In genomic region chr12:44209141-44209823, GRCm38 (mm10) we compare ENCODE assay signal across 8 mouse cellular contexts. TPM values are rescaled to one million over a fixed set of nuclear protein-coding genes. Genes with fewer than 3 reads are reported as not detected.
DNase-seq lines count a peak whose midpoint lies in the region; ATAC-seq and TF ChIP-seq lines count a peak whose summit lies in the region.

No protein-coding gene starts in this region.

- peak overlapping the region; percentile 90 for H3K27ac ChIP-seq in forebrain, postnatal 0 days (ENCODE audit: low read depth, low read length)
- H3K27ac ChIP-seq in hindbrain, embryonic 15.5 days (replicated peaks): peak overlapping the region; percentile 84

- DNase-seq in frontal cortex, adult 2 months (ENCODE audit: extremely low spot score in 1 of 2, low spot score in 1 of 2): peak; percentile 16 to 38
- DNase-seq in cerebellum, adult 11-12 months: peak; percentile 56
- DNase-seq in forebrain, postnatal 0 days: no peak
- peak; percentile 17 to 47 for DNase-seq in left cerebral cortex, postnatal 10 days (ENCODE audit: extremely low spot score in 1 of 2, low spot score in 2 of 2)
- DNase-seq in splenic B cell, adult 2 months (ENCODE audit: low read depth, low spot score): peak; percentile 64

- H3K9ac ChIP-seq in forebrain, postnatal 0 days: peak overlapping the region; percentile 89
- peak overlapping the region; percentile 77 for H3K9ac ChIP-seq in hindbrain, embryonic 15.5 days

- TF ChIP-seq CTCF in forebrain, postnatal 0 days (IDR thresholded peaks at IDR 0.05; ENCODE audit: low read depth): 0 out of 2 replicates have a peak, but pooled peaks have one; percentile 27

- H3K27me3 ChIP-seq in forebrain, postnatal 0 days (ENCODE audit: insufficient read depth, low read length): no peaks in the 10 kb centered on the region
- H3K27me3 ChIP-seq in hindbrain, embryonic 15.5 days: no peaks in the 10 kb centered on the region
- no peaks in the 10 kb centered on the region for H3K27me3 ChIP-seq in splenic B cell, adult 2 months (ENCODE audit: control insufficient read depth, insufficient read depth, low read length, poor library complexity, severe bottlenecking)

- WGBS in forebrain, postnatal 0 days: 2% methylated on average over 37 of the region's 37 CpGs
- 0% methylated on average over 37 of the region's 37 CpGs for WGBS in hindbrain, embryonic 15.5 days

- ATAC-seq in frontal cortex, adult (ENCODE audit: low TSS enrichment): no peak; the same call in 1 of the 2 replicates
- no peak for ATAC-seq in forebrain, postnatal 0 days
- no peak for ATAC-seq in hindbrain, embryonic 15.5 days (ENCODE audit: low FRiP score, low read depth)
- ATAC-seq in megakaryocyte progenitor cell, adult 5-6 weeks (replicated peaks; ENCODE audit: poor library complexity): peak; percentile 5

- H3K36me3 ChIP-seq in forebrain, postnatal 0 days (ENCODE audit: insufficient read depth): peaks cover 4% of the 10 kb centered on the region
- peaks cover 4% of the 10 kb centered on the region for H3K36me3 ChIP-seq in hindbrain, embryonic 15.5 days
- H3K36me3 ChIP-seq in splenic B cell, adult 2 months (ENCODE audit: control insufficient read depth, insufficient read depth, low read length, poor library complexity, severe bottlenecking): peaks cover 3% of the 10 kb centered on the region; the same call in 1 of the 2 replicates

- H3K4me1 ChIP-seq in forebrain, postnatal 0 days (ENCODE audit: insufficient read depth): 0 out of 2 replicates have a peak, but pooled peaks cover 12% of the 10 kb centered on the region
- peaks cover 20% of the 10 kb centered on the region for H3K4me1 ChIP-seq in hindbrain, embryonic 15.5 days (replicated peaks)

- H3K9me3 ChIP-seq in forebrain, postnatal 0 days (ENCODE audit: low read length): no peaks in the 10 kb centered on the region
- H3K9me3 ChIP-seq in hindbrain, embryonic 15.5 days: no peaks in the 10 kb centered on the region

- peak overlapping the region; percentile 99 for H3K4me3 ChIP-seq in forebrain, postnatal 0 days (ENCODE audit: low read depth, low read length)
- H3K4me3 ChIP-seq in hindbrain, embryonic 15.5 days: peak overlapping the region; percentile 74

- H3K4me2 ChIP-seq in forebrain, postnatal 0 days (ENCODE audit: low read depth): peak overlapping the region; percentile 85
- H3K4me2 ChIP-seq in hindbrain, embryonic 15.5 days: peak overlapping the region; percentile 96

- intact Hi-C loops in left cerebral cortex, postnatal 10 days (cut with DNase I): no loop called here

RNA-seq across cellular contexts. Expression of gene Dnajb9, which starts 0.8 kb away (rescaled TPM):
- 28.5 and 29.1 TPM in 2 replicates for polyA plus RNA-seq in frontal cortex, adult 2 months (2012; rRNA removed)
- 19.9 and 22.0 TPM in 2 replicates for total RNA-seq in forebrain, postnatal 0 days (2014; rRNA removed)
- 33.6 and 36.0 TPM in 2 replicates for polyA plus RNA-seq in forebrain, postnatal 0 days (2015; fragmentation: Nextera tagmentation; extraction: Ambion mirVana)
- polyA plus RNA-seq in hindbrain, embryonic 15.5 days (2015; fragmentation: Nextera tagmentation; extraction: Ambion mirVana): 32.3 and 32.8 TPM in 2 replicates
- 10 to 100 TPM; 29.0 to 30.7 TPM for total RNA-seq in left cerebral cortex, postnatal 10 days (2021)
- total RNA-seq in megakaryocyte progenitor cell, adult 5-6 weeks (2015): 86.3 and 110 TPM in 2 replicates
- 55.5 and 60.6 TPM in 2 replicates for total RNA-seq in megakaryocyte progenitor cell, adult 5-6 weeks (2017)

RNA-seq across cellular contexts. Expression of gene Pnpla8, which starts 11.9 kb away (rescaled TPM):
- polyA plus RNA-seq in frontal cortex, adult 2 months (2012; rRNA removed): 80.9 and 82.7 TPM in 2 replicates
- total RNA-seq in forebrain, postnatal 0 days (2014; rRNA removed): 119 and 122 TPM in 2 replicates
- polyA plus RNA-seq in forebrain, postnatal 0 days (2015; fragmentation: Nextera tagmentation; extraction: Ambion mirVana): 102 and 123 TPM in 2 replicates
- polyA plus RNA-seq in hindbrain, embryonic 15.5 days (2015; fragmentation: Nextera tagmentation; extraction: Ambion mirVana): 125 and 126 TPM in 2 replicates
- 100 to 1,000 TPM; 118 to 122 TPM for total RNA-seq in left cerebral cortex, postnatal 10 days (2021)
- total RNA-seq in megakaryocyte progenitor cell, adult 5-6 weeks (2015): 33.1 and 39.6 TPM in 2 replicates
- total RNA-seq in megakaryocyte progenitor cell, adult 5-6 weeks (2017): 32.2 and 35.9 TPM in 2 replicates
